In genomic region chr14:41090777-41091176, GRCm38 (mm10) we compare ENCODE assay signal across 10 mouse cellular contexts. TPM values are rescaled to one million over a fixed set of nuclear protein-coding genes. Genes with fewer than 3 reads are reported as not detected.
DNase-seq lines count a peak whose midpoint lies in the region; ATAC-seq lines count a peak whose summit lies in the region.
"Had no signal": no experiment of that assay in that cellular context is flagged by ENCODE, and none has a peak within 500 bp of the region (broad histone marks: within the 10 kb centered on the region; RNA-seq: fewer than 3 reads in every experiment).

No protein-coding gene starts in this region.

- no peak overlapping the region for H3K4me3 ChIP-seq in midbrain, embryonic 11.5 days (ENCODE audit: low read depth, low read length)
- H3K4me3 ChIP-seq in midbrain, embryonic 16.5 days (ENCODE audit: low read depth, low read length) = no peak overlapping the region
- H3K4me3 ChIP-seq: heart, embryonic 13.5 days; myocyte had no signal

- 49% methylated on average over 8 of the region's 8 CpGs for WGBS in midbrain, embryonic 11.5 days
- WGBS in midbrain, embryonic 16.5 days = 47% methylated on average over 8 of the region's 8 CpGs

- no peaks in the 10 kb centered on the region for H3K36me3 ChIP-seq in midbrain, embryonic 11.5 days (ENCODE audit: control insufficient read depth, insufficient read depth, low read length)
- no peaks in the 10 kb centered on the region for H3K36me3 ChIP-seq in midbrain, embryonic 16.5 days (ENCODE audit: control insufficient read depth, insufficient read depth, low read length)
- H3K36me3 ChIP-seq: heart, embryonic 13.5 days had no signal

- H3K27ac ChIP-seq in midbrain, embryonic 11.5 days (ENCODE audit: low read depth, low read length) = no peak overlapping the region
- no peak overlapping the region for H3K27ac ChIP-seq in midbrain, embryonic 16.5 days (ENCODE audit: low read length)
- H3K27ac ChIP-seq: heart, embryonic 13.5 days had no signal

- peak; percentile 44 to 51 for DNase-seq in cerebellum, postnatal 10 days
- DNase-seq in cerebellum, adult 11 months = no peak
- no peak for DNase-seq in midbrain, embryonic 11.5 days (ENCODE audit: low spot score, missing footprints)
- DNase-seq in c-Kit-positive CD71-positive TER-119-positive erythroid progenitor cells, embryonic 14.5 days (ENCODE audit: low spot score) = peak; percentile 25
- peak; percentile 28 to 48 for DNase-seq in lung, adult 18-20 months
- no peak for DNase-seq in right cerebral cortex, postnatal 36 days (ENCODE audit: low spot score in 2 of 2)
- DNase-seq in Muller cell, postnatal 12 days (ENCODE audit: inconsistent ontology term) = no peak

- no peaks in the 10 kb centered on the region for H3K27me3 ChIP-seq in midbrain, embryonic 11.5 days (ENCODE audit: control insufficient read depth, insufficient read depth, low read length)
- H3K27me3 ChIP-seq in midbrain, embryonic 16.5 days (ENCODE audit: control insufficient read depth, insufficient read depth, low read depth, low read length) = no peaks in the 10 kb centered on the region
- H3K27me3 ChIP-seq: heart, embryonic 13.5 days had no signal

- H3K4me2 ChIP-seq in midbrain, embryonic 11.5 days = no peak overlapping the region
- no peak overlapping the region for H3K4me2 ChIP-seq in midbrain, embryonic 16.5 days (ENCODE audit: low read length)
- H3K4me2 ChIP-seq: heart, embryonic 13.5 days had no signal

- no peaks in the 10 kb centered on the region for H3K4me1 ChIP-seq in midbrain, embryonic 11.5 days (ENCODE audit: control insufficient read depth, insufficient read depth, low read length)
- H3K4me1 ChIP-seq in midbrain, embryonic 16.5 days (ENCODE audit: control insufficient read depth, insufficient read depth, low read length) = no peaks in the 10 kb centered on the region
- H3K4me1 ChIP-seq: heart, embryonic 13.5 days had no signal

- no peaks in the 10 kb centered on the region for H3K9me3 ChIP-seq in midbrain, embryonic 11.5 days (ENCODE audit: control insufficient read depth, low read length)
- H3K9me3 ChIP-seq in midbrain, embryonic 16.5 days (replicated peaks; ENCODE audit: control insufficient read depth, low read length, poor library complexity, severe bottlenecking) = no peaks in the 10 kb centered on the region
- H3K9me3 ChIP-seq: heart, embryonic 13.5 days had no signal

- H3K9ac ChIP-seq in midbrain, embryonic 11.5 days (ENCODE audit: low read length) = no peak overlapping the region
- H3K9ac ChIP-seq in midbrain, embryonic 16.5 days (ENCODE audit: low read depth, low read length) = no peak overlapping the region
- H3K9ac ChIP-seq: heart, embryonic 13.5 days had no signal

- ATAC-seq in midbrain, embryonic 11.5 days (ENCODE audit: low FRiP score) = 0 out of 2 replicates have a peak, but pooled peaks have one; percentile 30
- no peak for ATAC-seq in midbrain, embryonic 16.5 days

RNA-seq across cellular contexts. Expression of gene Mat1a, which starts 14.1 kb away (rescaled TPM):
- polyA plus RNA-seq in midbrain, embryonic 11.5 days (2014; fragmentation: Nextera tagmentation; extraction: Ambion mirVana) = not detected in 2 replicates
- not detected in 2 replicates for polyA plus RNA-seq in midbrain, embryonic 16.5 days (2015; fragmentation: Nextera tagmentation; extraction: Ambion mirVana)
- polyA plus RNA-seq: myocyte had no signal

RNA-seq across cellular contexts. Expression of gene Dydc1, which starts 18.1 kb away (rescaled TPM):
- not detected in 2 replicates for polyA plus RNA-seq in midbrain, embryonic 11.5 days (2014; fragmentation: Nextera tagmentation; extraction: Ambion mirVana)
- polyA plus RNA-seq in midbrain, embryonic 16.5 days (2015; fragmentation: Nextera tagmentation; extraction: Ambion mirVana) = not detected in 2 replicates
- polyA plus RNA-seq: heart, embryonic 13.5 days; myocyte had no signal

RNA-seq across cellular contexts. Expression of gene Dydc2, which starts 21.8 kb away (rescaled TPM):
- polyA plus RNA-seq in midbrain, embryonic 11.5 days (2014; fragmentation: Nextera tagmentation; extraction: Ambion mirVana) = not detected in 2 replicates
- 1.2 and 1.4 TPM in 2 replicates for polyA plus RNA-seq in midbrain, embryonic 16.5 days (2015; fragmentation: Nextera tagmentation; extraction: Ambion mirVana)
- polyA plus RNA-seq: myocyte had no signal

RNA-seq across cellular contexts. Expression of gene Sftpa1, which starts 40.8 kb away (rescaled TPM):
- polyA plus RNA-seq in midbrain, embryonic 11.5 days (2014; fragmentation: Nextera tagmentation; extraction: Ambion mirVana) = not detected in 2 replicates
- not detected in 2 replicates for polyA plus RNA-seq in midbrain, embryonic 16.5 days (2015; fragmentation: Nextera tagmentation; extraction: Ambion mirVana)
- polyA plus RNA-seq: myocyte had no signal

Comparison
In these comparisons a context has a peak if more than half of its experiments do, and no peak if none do; other contexts are left out.
1. DNase-seq: peak in cerebellum, postnatal 10 days (2 of 2), c-Kit-positive CD71-positive TER-119-positive erythroid progenitor cells, embryonic 14.5 days (single experiment) and lung, adult 18-20 months (2 of 2); none in cerebellum, adult 11 months (single experiment), midbrain, embryonic 11.5 days (single experiment), right cerebral cortex, postnatal 36 days (0 of 2) and Muller cell, postnatal 12 days (single experiment).